Mouse (Mus musculus): Measurements from ENCODE around the gene Fdxacb1. TPM values are rescaled to one million over a fixed set of nuclear protein-coding genes. Genes with fewer than 3 reads are reported as not detected.
A peak's percentile ranks its signal among the peaks of the same experiment; 100 is the strongest.

The Fdxacb1 gene
- 10 to 100 TPM in 1 of 4 experiments, 1 to 10 TPM in 3; 5.4 to 10.9 (median 6.7) TPM for total RNA-seq (2022)

- peak; percentile 98 to 99 for DNase-seq (ENCODE audit: low spot score in 2 of 2)
These were observed at the start of gene Fdxacb1 for GRCm38 (mm10) chr9:50768107-50769002. Fdxacb1 (plus strand) TSS chr9:50768236.

GRCm38 (mm10) chr9:50718878-50719277, 49.2 kb upstream of the Fdxacb1 start:
- DNase-seq (ENCODE audit: low spot score in 2 of 2) = no peak

GRCm38 (mm10) chr9:50721061-50721460, 47.0 kb upstream of the Fdxacb1 start:
- no peak for DNase-seq (ENCODE audit: low spot score in 2 of 2)

GRCm38 (mm10) chr9:50722451-50722911, 45.6 kb upstream of the Fdxacb1 start:
- no peak for DNase-seq (ENCODE audit: low spot score in 2 of 2)

- DNase-seq (ENCODE audit: low spot score in 2 of 2) = peak; percentile 71 to 81
These were observed 44.6 kb upstream of the Fdxacb1 start for GRCm38 (mm10) chr9:50723406-50723805.

- DNase-seq (ENCODE audit: low spot score in 2 of 2) = no peak
These were observed 43.9 kb upstream of the Fdxacb1 start for GRCm38 (mm10) chr9:50724147-50724546.

- DNase-seq (ENCODE audit: low spot score in 2 of 2) = no peak
These were observed 43.2 kb upstream of the Fdxacb1 start for GRCm38 (mm10) chr9:50724661-50725330.

- DNase-seq (ENCODE audit: low spot score in 2 of 2) = no peak
These were observed 42.0 kb upstream of the Fdxacb1 start for GRCm38 (mm10) chr9:50725921-50726590.

- DNase-seq (ENCODE audit: low spot score in 2 of 2) = peak in 1 of 2 experiments; percentile 46
These were observed 40.7 kb upstream of the Fdxacb1 start for GRCm38 (mm10) chr9:50727171-50727924.

- DNase-seq (ENCODE audit: low spot score in 2 of 2) = peak; percentile 83 to 86
These were observed 39.9 kb upstream of the Fdxacb1 start for GRCm38 (mm10) chr9:50727925-50728651.

GRCm38 (mm10) chr9:50729600-50729999, 38.4 kb upstream of the Fdxacb1 start:
- no peak for DNase-seq (ENCODE audit: low spot score in 2 of 2)

GRCm38 (mm10) chr9:50732560-50732959, 35.5 kb upstream of the Fdxacb1 start:
- no peak for DNase-seq (ENCODE audit: low spot score in 2 of 2)

GRCm38 (mm10) chr9:50734989-50735388, 33.0 kb upstream of the Fdxacb1 start:
- peak in 1 of 2 experiments; percentile 63 for DNase-seq (ENCODE audit: low spot score in 2 of 2)

GRCm38 (mm10) chr9:50738914-50739870, 28.8 kb upstream of the Fdxacb1 start, which contains the start of gene Dixdc1:
Dixdc1 (minus strand) TSS chr9:50739517.
- peak; percentile 93 to 94 for DNase-seq (ENCODE audit: low spot score in 2 of 2)

- DNase-seq (ENCODE audit: low spot score in 2 of 2) = no peak
These were observed 26.9 kb upstream of the Fdxacb1 start for GRCm38 (mm10) chr9:50740867-50741784.

GRCm38 (mm10) chr9:50742261-50742660, 25.8 kb upstream of the Fdxacb1 start:
- DNase-seq (ENCODE audit: low spot score in 2 of 2) = no peak

GRCm38 (mm10) chr9:50742744-50743143, 25.3 kb upstream of the Fdxacb1 start:
- no peak for DNase-seq (ENCODE audit: low spot score in 2 of 2)

- DNase-seq (ENCODE audit: low spot score in 2 of 2) = no peak
These were observed 22.2 kb upstream of the Fdxacb1 start for GRCm38 (mm10) chr9:50745806-50746205.

All from layer of hippocampus, adult 8-10 months (tissue).